Mouse (Mus musculus) CD8-positive naive resting alpha-beta T cell, adult 2 months (primary cell): ENCODE results near the gene Chuk.
A peak's percentile ranks its signal among the peaks of the same experiment; 100 is the strongest.
"Not testable (repeated sequence)": the region's sequence is repeated elsewhere in the genome, so short reads cannot be mapped to it uniquely, and the experiment has no call there.

Experiments used
- DNase-seq, 2 experiments: peaks; one replicate each; pipeline ENCODE4 v3.0.0; 2022; ENCODE audit warnings: low read depth in 2 of 2, low spot score in 2 of 2

Chuk gene

DNA sequence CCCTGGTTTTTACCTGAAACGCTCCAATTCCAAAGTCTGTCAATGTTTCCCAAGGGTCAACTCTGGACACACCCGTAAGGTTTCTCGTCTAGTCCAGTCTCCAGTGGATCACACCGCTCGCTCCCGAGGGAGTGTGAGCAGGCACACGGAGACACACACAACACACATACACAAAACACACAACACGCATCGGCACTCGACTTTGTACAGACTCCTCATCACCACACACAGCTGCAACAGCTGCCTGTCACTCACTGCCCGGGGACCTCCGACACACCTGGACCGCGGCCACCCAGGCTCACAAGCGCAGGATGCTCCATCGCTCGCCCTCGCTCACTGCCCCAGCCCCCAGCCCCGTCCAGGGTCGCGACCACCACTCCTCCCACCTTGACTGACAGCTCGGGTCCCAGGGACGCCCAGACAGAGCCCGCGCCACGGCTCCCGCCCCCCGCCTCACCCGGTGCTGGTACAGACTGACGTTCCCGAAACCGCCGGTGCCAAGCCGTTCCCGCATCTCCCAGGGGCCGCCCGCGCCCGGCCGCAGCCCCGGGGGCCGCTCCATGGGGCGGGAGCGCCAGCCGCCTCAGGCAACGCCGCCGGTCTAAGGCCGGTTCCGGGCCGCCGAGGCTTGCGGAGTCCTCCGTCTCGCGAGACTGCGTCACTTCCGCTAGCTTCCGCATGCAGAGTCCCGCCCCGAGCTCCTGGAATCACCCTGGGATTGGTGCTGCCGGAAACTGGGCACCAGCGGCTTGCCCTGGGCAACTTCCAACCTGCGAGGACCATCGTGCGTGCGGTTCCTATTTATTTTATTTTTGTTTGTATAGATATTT, at the start of gene Chuk:
TSS of gene Chuk (minus strand) at position 650 of the 830 bp plus-strand sequence.
- DNase-seq = peak; percentile 95

DNA sequence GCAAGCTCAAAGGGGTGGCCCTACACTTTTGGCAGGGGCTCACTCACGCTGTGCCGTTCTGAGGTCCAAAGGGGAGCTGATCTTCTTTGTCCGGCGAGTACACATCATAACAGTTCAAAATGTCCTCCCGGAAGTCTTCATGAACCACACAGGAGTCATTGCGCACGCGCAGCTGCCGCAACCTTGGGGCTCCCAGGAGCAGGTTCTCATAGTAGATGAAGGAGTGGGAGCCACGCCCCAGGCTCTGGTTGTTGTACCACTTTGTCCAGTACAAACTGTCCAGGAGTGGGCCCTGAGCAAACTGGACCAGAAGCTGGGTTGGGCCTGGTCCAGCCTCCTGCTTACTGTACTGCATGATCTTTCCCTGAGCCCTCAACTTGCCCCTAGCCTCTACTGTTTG, 49.7 kb upstream of the Chuk start:
- DNase-seq = no peak

DNA sequence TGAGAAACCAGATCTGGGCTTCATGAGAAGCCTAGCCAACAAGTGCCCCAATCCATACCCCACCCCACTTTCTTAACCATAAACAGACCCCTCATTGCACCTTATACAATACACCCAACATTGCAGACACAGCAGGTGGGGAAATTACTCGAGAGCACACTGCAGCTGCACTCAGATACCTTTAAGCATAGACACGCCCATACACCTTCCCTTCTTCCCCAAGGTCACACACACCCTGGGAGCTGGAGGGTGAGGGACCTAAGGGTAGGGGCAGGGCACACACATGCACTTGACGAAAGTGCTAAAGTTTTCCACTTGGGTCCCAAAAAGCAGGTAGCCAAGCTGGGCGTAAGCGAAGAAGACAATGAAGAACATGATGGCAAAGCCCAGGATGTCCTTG, 46.5 kb upstream of the Chuk start:
- no peak for DNase-seq

DNA sequence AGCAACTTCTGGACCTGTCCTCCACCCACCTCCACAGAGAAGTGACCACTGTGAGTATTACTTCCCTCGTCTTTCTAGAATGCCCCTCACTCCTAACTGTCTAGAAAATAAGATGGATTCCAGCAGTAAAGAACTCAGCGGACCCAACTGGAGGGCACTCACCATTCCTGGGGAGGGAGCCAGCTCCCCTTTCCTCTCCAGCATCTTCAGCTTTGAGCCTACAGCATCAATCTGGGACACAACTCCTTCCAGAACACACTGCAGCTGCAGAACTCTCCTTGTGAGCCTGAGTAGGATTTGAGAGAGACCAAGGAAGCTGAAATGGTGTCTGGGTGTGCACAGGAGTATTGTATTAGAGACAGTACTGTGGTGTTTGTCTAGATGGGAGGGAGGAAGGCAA, 41.7 kb upstream of the Chuk start:
- no peak for DNase-seq

DNA sequence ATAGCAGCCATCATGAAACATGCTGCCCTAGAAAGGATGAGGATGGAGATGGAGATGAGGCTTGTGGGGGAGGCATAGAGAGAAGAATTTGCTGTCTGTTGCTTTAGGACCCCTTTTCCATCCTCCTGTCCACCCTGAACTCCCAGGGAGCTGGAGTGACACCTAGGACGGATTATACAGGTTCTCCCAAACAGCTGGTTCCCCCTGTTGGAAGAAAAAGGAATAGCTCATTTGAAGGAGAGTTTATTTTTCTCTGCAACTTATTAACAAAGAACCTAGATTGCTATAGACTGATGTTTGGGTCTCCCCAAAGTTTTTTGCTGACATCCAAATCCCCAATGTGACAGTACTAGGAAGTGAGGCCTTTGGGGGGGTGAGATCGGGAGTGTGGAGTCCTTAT, 41.1 kb upstream of the Chuk start:
- DNase-seq = no peak

DNA sequence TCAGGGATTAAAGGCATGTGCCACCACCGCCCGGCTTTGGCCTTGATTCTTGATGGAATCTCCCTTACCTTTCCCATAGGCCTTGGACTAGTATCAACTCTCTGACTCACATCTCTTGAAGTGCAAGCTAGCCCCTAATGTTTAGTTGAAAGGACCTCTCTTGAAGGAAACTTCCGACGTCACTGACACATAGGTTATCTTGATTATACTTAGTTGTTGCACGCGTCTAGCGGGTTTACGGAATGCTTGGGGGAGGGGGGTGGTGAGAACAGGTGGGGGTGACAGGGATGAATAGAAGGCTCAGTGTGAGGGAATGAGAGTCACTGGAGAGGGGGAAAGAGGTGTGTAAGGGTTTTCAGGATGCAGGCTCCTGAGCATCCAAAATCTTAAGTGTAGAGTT, 39.7 kb upstream of the Chuk start:
- no peak for DNase-seq

DNA sequence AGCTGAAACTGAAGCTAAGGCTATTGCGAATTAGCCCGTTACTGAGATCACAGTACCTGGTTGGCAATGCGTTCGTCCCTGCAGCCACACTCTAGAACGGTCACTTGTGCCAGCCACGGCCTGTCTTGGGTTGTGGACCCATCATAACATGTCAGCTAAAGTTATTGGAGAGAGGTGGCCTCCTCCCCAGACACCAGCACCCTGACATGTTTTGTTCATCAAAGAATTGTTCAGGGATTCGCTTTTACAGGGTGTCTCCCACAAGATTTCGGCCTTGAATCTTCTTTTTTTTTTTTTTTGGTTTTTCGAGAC, 39.2 kb upstream of the Chuk start:
- DNase-seq = no peak

DNA sequence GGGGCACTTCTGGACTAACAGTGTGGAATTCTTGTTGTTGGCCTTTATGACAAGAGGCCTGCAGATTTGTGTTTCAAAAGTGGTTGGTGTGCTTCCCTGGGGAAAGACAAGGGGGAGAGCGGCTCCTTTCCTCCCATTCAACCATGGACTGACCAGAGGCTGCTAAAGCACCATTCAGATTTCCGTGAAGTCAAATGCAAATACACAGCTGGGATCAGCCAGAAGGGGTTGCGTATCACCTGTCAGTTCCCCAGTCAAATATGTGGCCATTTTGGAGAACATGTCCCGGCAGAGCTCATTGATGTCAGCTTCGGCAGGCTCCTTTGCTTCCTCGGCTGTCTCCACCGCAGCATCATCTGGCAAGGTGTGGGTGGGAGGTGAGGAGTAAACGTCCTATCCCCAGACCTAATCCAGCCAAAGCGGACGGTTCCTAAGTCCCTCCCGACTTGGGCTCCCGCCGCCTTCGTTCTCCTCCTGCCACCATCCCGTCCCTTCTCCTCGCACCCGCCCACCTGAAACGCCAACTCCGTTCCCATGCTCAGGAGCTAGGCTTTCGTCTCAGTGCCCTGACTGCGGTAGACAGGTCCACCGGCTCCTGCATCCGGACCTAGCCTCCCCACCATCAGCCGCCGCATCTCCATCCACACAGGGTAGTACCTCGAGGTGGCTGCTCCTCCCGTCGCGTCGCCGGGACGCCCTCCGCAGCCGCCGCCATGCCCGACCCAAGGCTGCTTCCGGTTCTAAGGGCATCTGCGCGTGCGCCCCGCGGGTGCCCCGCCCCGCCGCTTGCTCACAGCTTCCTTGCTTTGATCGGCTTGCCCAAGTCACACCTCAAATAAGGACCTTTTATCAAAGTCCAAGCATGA, 38.7 kb upstream of the Chuk start, which contains the start of gene Bloc1s2:
TSS of gene Bloc1s2 (minus strand) at position 745 of the 866 bp plus-strand sequence.
- peak; percentile 86 to 93 for DNase-seq

DNA sequence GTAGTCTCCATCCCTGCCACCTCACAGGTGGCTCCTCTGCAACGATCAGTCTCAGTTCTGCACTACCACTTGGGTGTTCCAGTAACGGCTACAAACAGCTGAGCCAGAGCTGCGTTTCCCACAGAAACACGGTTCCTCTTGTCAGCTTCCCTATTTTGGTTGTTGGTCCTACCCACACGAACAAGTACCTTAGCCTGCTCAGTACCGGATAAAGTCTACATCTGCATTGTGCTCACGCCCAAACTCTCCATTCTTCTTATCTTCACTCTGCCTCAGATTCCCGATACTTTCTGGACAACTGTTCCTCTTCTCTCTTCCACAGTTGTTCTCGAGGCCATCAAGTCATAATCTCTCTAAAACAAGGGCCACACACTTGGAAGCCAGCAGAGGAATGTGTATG, 37.1 kb upstream of the Chuk start:
- DNase-seq = no peak

DNA sequence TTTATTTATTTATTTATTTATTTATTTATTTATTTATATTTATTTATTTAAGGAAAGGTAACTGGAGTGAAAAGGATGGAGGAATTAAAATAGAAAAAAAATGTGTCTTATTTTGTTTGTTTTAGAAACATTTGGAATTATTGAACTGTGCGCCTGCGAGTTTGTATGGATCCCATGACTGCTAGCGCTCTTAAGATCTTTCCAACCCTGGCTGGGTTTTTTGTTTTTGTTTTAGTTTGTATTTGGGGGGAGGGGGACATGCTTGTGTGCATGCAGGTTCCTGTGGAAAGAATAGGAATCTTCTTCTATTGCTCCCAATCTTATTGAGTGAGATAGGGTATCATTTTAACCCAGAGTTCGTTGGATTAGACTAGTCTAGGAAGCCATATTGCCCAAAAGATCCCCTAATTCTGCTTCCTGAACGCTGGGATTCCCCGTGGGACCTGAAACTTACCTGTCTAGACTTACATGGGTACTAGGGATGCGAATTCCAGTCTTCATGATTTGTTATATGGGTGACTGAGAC, 28.7 kb upstream of the Chuk start:
- DNase-seq = no peak

DNA sequence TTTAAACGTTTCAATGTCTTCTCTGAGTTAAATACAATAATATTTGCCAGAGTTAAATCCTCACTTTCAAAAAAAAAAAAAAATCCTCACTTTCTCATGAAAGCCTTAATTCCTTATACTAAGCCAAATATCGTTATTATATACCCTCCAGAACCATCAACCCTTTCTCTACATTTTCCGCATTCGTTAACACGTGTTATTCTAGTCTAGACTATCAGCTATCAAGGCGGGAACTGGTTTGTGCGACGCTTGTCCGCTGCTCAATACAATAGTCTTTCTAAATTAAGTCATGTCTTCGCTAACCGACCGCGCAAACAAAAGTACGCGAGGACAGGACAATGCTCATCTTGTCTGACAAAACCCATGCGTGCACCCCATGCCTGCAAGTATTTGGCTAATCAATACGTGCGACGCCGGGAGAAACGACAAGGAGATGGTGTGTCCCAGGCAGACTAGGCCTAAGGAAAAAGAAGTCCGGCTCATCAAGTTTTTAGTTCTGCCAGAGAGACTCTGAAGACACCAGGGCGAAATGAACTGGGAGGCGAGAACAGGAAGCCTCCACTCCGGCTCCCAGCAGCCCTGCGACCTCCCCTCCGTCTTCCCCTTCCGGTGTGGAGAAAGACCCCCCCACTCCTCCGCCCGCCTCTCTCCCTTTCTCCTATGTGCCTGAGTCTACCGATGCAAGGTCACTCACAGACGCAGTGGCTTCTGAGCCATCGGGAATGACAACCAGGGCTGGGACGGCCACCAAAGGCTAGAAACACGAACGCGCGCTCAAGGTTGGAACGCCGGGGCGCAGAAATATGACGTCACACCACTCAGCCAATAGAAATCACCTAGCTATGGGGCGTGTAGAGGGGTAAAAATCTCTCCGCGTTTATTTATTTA, 28.0 kb upstream of the Chuk start, which contains the start of gene Cwf19l1:
TSS of gene Cwf19l1 (minus strand) at position 805 of the 888 bp plus-strand sequence.
- peak; percentile 72 to 78 for DNase-seq

DNA sequence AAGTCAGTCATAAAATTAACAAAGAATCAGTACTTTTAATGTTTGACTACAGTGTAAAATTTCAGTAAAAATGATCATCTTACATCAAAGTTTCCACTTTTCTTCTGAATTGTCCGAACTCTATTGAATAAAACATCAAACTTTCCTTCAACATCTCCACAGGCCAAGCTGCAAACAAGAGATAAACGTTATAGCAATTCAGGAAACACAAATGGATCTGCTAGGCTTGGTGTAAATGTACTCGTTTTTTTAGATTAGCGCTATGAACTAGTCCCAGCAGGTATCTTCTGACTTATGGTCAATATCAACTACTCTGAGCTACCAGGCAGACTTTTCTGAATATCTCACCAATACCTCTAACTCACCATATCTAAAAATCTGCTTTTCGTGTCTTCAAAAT, 25.6 kb upstream of the Chuk start:
- DNase-seq = no peak

DNA sequence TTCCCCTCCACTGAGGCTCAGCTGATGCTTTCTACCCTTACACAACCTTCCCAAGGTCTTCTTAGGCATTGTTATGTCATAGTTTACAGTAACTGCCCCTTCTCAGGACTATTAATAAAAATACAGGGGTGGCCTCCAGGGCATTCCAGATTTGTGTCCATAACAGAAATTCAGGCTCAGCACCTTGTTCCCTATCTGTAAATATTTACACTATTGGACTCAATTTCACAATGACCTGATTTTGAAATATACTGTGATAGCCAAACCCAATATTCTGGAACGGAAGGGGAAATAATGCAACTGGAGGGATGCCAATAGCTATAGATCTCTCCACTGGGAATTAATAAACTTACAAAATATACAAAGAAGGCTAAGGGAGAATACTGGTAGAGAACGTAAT, 21.3 kb upstream of the Chuk start:
- DNase-seq = no peak

DNA sequence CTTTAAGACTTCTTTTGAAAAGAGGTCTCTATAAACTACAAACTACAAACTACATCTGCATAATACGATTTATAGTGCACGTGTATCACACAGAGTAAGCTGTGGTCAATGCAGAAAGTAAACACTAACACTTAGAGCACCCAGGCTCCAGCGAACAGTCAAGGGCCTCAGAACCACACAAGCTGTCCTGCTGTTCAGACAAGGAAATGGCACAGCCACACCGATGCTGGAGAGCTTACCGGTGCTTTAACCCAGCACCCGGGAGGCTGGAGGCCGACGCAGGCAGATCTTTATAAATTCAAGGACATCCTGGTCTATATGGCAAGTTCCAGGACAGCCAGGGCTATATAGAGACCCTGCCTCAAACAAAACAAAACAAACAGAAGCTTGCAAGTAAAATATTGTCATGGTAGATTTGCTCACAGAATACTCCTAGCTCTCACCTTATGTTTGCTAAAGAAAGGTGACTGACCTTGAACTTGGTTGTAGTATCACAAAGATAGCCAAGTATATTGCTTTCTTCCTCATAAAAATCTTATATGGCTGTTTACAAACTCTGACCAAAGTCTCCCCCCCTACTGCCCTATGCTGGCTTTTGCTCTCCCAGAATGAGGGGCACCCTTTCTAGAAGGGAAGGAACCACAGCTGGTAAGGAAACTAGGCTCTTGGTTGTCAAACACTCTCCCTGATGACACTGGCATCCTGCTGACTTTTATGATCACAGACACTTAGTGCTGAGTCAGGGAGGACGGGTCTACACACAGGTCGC, 20.6 kb upstream of the Chuk start:
- DNase-seq = no peak

DNA sequence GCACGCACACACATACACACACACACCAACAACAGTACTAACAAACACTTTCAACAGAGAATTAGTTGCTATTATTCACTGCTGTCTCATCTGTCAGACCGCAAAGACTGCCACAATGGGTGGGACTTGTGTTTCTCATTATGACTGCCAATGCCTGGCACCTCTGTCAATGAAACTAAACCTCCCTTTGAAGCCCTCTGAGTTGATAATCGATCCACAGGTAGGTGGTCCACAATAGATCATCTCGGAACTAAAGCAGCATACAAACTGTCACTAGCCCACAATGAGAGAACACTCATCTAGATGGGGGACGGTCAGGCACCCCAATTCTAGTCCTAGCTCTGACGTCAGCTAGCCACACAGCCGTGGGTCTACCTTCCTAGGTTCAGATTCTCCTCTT, 13.9 kb upstream of the Chuk start:
- no peak for DNase-seq

DNA sequence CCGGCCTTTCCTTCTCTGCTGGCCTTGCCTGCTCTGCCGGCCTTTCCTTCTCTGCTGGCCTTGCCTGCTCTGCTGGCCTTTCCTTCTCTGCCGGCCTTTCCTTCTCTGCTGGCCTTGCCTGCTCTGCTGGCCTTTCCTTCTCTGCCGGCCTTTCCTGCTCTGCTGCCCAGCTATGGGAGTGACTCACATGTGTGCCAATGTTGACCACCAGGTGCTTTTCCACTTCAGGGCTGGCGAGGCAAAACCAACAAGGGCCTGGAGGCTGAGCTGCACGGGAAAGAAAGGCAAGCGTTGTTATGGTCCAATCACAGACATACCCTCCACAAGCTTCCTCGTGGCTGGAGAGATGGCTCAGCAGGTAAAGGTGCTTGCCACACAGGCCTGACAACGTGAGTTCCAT, 13.4 kb upstream of the Chuk start:
- DNase-seq = not testable (repeated sequence)

DNA sequence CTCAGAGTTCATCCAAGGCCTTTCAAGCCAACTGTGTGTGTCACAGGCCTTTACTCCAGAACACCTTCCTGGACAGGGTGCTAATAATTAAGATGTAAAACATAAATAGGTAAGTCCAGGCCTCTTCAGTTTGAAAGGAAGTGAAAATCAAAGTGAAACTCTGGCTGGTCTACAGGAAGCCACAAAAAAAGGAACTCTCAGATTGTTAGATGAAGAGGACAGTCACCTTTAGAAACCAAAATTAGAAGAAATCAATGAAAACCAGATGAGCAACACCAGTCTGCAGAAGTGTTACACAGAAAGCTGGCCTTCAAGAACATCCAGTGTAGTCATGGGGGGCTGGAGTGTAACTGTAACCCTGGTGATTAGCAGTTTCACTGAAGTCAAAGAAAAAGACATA, 10.5 kb upstream of the Chuk start:
- no peak for DNase-seq

DNA sequence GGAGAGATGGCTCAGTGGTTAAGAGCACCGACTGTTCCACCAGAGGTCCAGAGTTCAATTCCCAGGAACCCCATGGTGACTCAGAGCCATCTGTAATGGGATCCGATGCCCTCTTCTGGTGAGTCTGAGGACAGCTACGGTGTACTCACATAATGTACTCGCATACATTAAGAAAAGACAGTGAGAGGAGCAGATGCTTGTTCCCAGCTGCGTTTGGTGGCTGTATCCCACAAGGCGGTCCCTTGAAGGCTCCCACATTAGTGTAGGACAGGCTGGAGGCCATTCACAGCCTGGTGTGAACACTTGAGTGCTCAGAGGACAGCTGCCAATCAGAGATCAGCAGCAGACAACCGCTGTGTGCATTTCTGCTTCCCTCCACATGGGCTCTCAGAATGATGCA, 4.4 kb upstream of the Chuk start:
- no peak for DNase-seq

DNA sequence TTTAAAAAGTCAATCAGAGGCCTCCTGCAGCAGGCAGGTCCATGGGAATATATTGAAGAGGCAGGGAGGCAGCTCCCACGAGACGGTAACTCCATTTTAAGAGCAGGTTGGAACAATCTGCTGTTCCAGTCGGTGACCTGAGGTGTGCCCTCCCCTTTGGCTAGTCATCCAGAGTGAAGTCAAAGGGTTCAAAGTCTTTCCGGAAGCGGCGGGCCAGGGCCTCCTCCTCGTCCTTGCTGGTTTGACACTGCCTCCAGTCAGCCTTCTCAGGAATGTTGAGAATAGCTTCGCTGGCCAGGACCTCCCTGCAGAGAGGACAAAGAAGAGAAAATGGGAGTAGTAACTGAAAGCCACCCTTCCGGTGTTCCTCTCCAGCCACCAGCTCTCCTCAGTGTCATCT, 3.1 kb upstream of the Chuk start:
- DNase-seq = no peak

DNA sequence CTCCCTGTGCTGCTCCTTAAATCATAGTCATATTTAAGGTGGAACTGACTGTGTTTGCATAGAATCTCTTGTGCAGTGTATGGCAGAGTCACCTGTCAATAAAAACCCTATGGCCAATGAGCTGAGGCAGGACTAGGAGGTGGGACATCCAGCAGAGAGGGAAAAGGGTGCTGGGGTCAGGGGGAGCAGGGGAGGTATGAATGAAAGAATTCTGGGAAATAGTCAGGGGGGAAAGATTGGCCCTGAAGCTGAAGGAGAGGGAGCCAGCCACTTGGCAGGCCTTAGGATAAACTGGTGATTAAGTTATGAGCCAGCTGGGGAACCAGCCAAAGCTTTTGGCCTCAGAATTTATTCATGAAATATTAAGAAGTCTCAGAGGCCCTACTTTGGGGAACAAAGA, 1.7 kb upstream of the Chuk start:
- DNase-seq = no peak
